Mouse (Mus musculus): ENCODE data around the gene Tmem198.

Tmem198 gene

GRCm38 (mm10) chr1:75455948-75456347 lies 23.4 kb upstream of the Tmem198 start:
- no peak for DNase-seq

- DNase-seq, result no peak
Observed at GRCm38 (mm10) chr1:75456746-75457564, 22.4 kb upstream of the Tmem198 start.

- DNase-seq, result no peak
Observed at GRCm38 (mm10) chr1:75457710-75458024, 21.7 kb upstream of the Tmem198 start.

GRCm38 (mm10) chr1:75458025-75458788 lies 21.1 kb upstream of the Tmem198 start:
- DNase-seq, result no peak

- DNase-seq, result no peak
Observed at GRCm38 (mm10) chr1:75458789-75459684, 20.3 kb upstream of the Tmem198 start.

- DNase-seq, result no peak
Observed at GRCm38 (mm10) chr1:75460297-75460696, 19.0 kb upstream of the Tmem198 start.

GRCm38 (mm10) chr1:75462636-75463035 lies 16.7 kb upstream of the Tmem198 start:
- DNase-seq, result no peak

- no peak for DNase-seq
Observed at GRCm38 (mm10) chr1:75463652-75464204, 15.6 kb upstream of the Tmem198 start.

- DNase-seq, result peak; percentile 78
Observed at GRCm38 (mm10) chr1:75467215-75467927, 12.0 kb upstream of the Tmem198 start.

- DNase-seq, result no peak
Observed at GRCm38 (mm10) chr1:75469287-75469825, 10.0 kb upstream of the Tmem198 start.

GRCm38 (mm10) chr1:75476441-75476840 lies 2.9 kb upstream of the Tmem198 start:
- DNase-seq, result no peak

GRCm38 (mm10) chr1:75477264-75477965 lies 1.9 kb upstream of the Tmem198 start:
- peak; percentile 86 for DNase-seq

GRCm38 (mm10) chr1:75477966-75478290 lies 1.4 kb upstream of the Tmem198 start:
- no peak for DNase-seq

- no peak for DNase-seq
Observed at GRCm38 (mm10) chr1:75478497-75478896, 835 bp upstream of the Tmem198 start.

- DNase-seq, result no peak
Observed at GRCm38 (mm10) chr1:75479635-75479989, 280 bp downstream of the Tmem198 start.

GRCm38 (mm10) chr1:75480036-75480435 lies 704 bp downstream of the Tmem198 start:
- DNase-seq, result no peak

- no peak for DNase-seq
Observed at GRCm38 (mm10) chr1:75480735-75481134, 1.4 kb downstream of the Tmem198 start.

- DNase-seq, result no peak
Observed at GRCm38 (mm10) chr1:75486561-75486960, 7.2 kb downstream of the Tmem198 start.

- no peak for DNase-seq
Observed at GRCm38 (mm10) chr1:75487040-75487404, 7.7 kb downstream of the Tmem198 start.

- peak; percentile 66 for DNase-seq
Observed at GRCm38 (mm10) chr1:75487405-75488161, 8.3 kb downstream of the Tmem198 start.

Data from right cerebral cortex, postnatal 4 days (tissue).